Mouse (Mus musculus) neutrophil, adult 5-6 weeks (primary cell): ENCODE data around the gene Pax4. TPM values are rescaled to one million over a fixed set of nuclear protein-coding genes. Genes with fewer than 3 reads are reported as not detected.
A peak's percentile ranks its signal among the peaks of the same experiment; 100 is the strongest.

Source experiments
- ATAC-seq: fragments of 151-379, 151-347 bp; 2 replicates; pipeline ENCODE4 v1.8.0; 2017; ENCODE audit warnings: mild to moderate bottlenecking, moderate TSS enrichment; ENCODE audit not compliant: insufficient number of reproducible peaks, poor library complexity, low FRiP score, severe bottlenecking; ENCODE audit errors: extremely low read depth
- total RNA-seq: library from RNA; stranded (forward); fragments of 200-1000 nt; gene quantifications from 2 replicates; pipeline ENCODE4 v1.2.3, GENCODE M21; 2017

The Pax4 gene
- total RNA-seq, 1 experiment from 2014 or later = not detected

- no peak for ATAC-seq
Observed at GRCm38 (mm10) chr6:28416981-28417380, 32.2 kb downstream of the Pax4 start.

- no peak for ATAC-seq
Observed at GRCm38 (mm10) chr6:28411236-28411635, 37.9 kb downstream of the Pax4 start.

GRCm38 (mm10) chr6:28410053-28410452 lies 39.1 kb downstream of the Pax4 start:
- no peak for ATAC-seq

GRCm38 (mm10) chr6:28399791-28400190 lies 49.4 kb downstream of the Pax4 start:
- ATAC-seq = no peak

DNA sequence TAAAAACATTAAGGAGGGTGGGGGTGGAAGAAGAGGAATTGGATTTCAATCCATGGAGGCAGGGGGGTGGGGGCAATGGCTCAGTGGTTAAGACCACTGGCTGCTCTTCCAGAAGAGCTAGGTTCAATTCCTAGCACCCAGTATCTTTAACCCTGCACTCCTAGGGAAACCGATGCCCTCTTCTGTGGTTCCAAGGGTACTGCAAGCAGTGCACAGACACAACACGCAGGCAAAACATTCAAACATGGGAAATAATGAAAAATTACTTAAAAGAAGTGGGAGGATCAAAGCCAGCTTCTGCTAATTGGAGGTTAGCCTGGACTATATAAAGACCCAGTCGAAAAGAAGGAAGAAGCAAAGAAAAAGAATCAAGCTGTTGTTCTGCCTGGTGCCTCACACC lies 50.4 kb downstream of the Pax4 start:
- ATAC-seq = no peak

- 0 out of 2 replicates have a peak, but pooled peaks have one; percentile 11 for ATAC-seq
Observed at GRCm38 (mm10) chr6:28397681-28398203, 51.4 kb downstream of the Pax4 start, which contains the start of gene Zfp800. Gene Zfp800 (minus strand): TSS chr6:28398005.

- no peak for ATAC-seq
Observed at GRCm38 (mm10) chr6:28396853-28397457, 52.2 kb downstream of the Pax4 start.

DNA sequence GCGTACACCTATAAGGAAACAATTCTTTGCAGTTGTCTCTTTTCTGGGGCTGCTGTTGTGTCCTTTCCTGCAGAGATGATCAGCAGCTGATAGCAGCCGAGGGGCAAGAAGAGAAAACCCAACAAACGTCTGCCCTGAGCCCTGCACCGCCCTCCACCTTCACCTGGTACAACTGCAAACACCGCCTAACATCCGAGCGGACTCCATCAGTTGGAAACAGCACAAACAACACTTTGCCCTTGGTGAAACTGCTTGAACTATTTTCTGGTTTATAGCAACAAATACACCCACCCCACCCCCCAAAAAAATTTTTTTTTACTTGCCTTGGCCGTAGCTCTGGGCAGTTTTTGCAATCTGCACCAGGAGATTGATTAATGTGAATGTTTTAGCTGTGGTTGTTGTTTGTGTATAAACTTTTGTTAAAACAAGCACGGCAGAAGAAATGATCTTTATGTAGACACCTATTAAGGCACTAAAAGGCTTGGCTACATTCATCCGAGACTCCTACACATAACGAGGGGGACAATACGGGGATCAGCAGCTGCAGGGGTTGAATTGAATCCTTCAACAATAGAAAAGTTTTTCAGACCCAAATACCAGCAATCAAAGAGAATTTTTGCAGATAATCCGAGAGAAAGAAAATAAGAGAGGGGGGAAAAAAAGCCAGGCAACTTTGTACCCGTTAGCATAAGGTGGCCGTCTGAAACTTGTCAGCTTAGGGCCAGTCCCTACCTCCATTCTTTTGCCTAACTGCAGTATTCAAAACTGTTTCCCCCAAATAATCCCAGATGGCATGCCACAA lies 52.9 kb downstream of the Pax4 start:
- ATAC-seq = no peak

Other genes with a start within 250 kb of the Pax4 start
- gene Zfp800, start 51.3 kb downstream of the Pax4 start, total RNA-seq = 44.9 and 46.4 TPM in 2 replicates
- 39.3 and 47.8 TPM in 2 replicates for gene Arf5, start 25.8 kb downstream of the Pax4 start, total RNA-seq
- gene Fscn3, start 21.6 kb downstream of the Pax4 start, total RNA-seq = 0.47 and 0.61 TPM in 2 replicates
- 35.0 and 37.0 TPM in 2 replicates for gene Gcc1, start 21.0 kb downstream of the Pax4 start, total RNA-seq
- gene Snd1, start 25.8 kb upstream of the Pax4 start, total RNA-seq = 44.2 and 47.9 TPM in 2 replicates